Mouse (Mus musculus) hindbrain, embryonic 11.5 days (tissue): ENCODE data around the gene Rbbp4. TPM values are rescaled to one million over a fixed set of nuclear protein-coding genes. Genes with fewer than 3 reads are reported as not detected.

ENCODE experiments used
- ATAC-seq: fragments of 200-750 bp; cut with Nextera tagmentation; 2 replicates; pipeline ENCODE4 v1.8.0; 2017; ENCODE audit warnings: mild to moderate bottlenecking, moderate TSS enrichment, moderate library complexity; ENCODE audit not compliant: low FRiP score
- DNase-seq: peaks from one replicate; pipeline ENCODE4 v3.0.0-alpha.2; 2015; ENCODE audit warnings: low spot score
- H3K27ac ChIP-seq: fragments of 300-500 bp; sonication (generic); 2 replicates; pipeline ENCODE4 v1.5.1; 2014; ENCODE audit warnings: mild to moderate bottlenecking, low read depth, low read length
- H3K27me3 ChIP-seq: fragments of 300-500 bp; sonication (generic); 2 replicates; pipeline ENCODE4 v1.6.1; 2014; ENCODE audit warnings: mild to moderate bottlenecking, low read length, moderate library complexity, mixed read lengths; ENCODE audit not compliant: control insufficient read depth, insufficient read depth
- H3K36me3 ChIP-seq: fragments of 300-500 bp; sonication (generic); 2 replicates; pipeline ENCODE4 v1.6.1; 2014; ENCODE audit warnings: mild to moderate bottlenecking, low read length, moderate library complexity, mixed read lengths; ENCODE audit not compliant: control insufficient read depth, insufficient read depth
- H3K4me1 ChIP-seq: fragments of 300-500 bp; sonication (generic); replicated peaks from 2 replicates; pipeline ENCODE4 v1.6.1; 2014; ENCODE audit warnings: low read length, mixed read lengths; ENCODE audit not compliant: control insufficient read depth, insufficient read depth
- H3K4me2 ChIP-seq: fragments of 300-500 bp; sonication (generic); replicated peaks from 2 replicates; pipeline ENCODE4 v1.6.1; 2014; ENCODE audit warnings: mild to moderate bottlenecking, low read depth, low read length
- H3K4me3 ChIP-seq: fragments of 300-500 bp; sonication (generic); 2 replicates; pipeline ENCODE4 v1.5.1; 2014; ENCODE audit warnings: low read depth, low read length
- H3K9ac ChIP-seq: fragments of 300-500 bp; sonication (generic); 2 replicates; pipeline ENCODE4 v1.6.1; 2014; ENCODE audit warnings: low read depth, low read length
- H3K9me3 ChIP-seq: fragments of 300-500 bp; sonication (generic); 2 replicates; pipeline ENCODE4 v1.6.1; 2016; ENCODE audit warnings: low read length; ENCODE audit not compliant: control insufficient read depth
- WGBS: fragments of 180-500 bp; shearing (Covaris S2); extraction: QIAGEN DNeasy Blood & Tissue Kit; methylation state at CpG from one replicate; pipeline ENCODE4 v1.1.7; 2014; 5-methylcytosine and 5-hydroxymethylcytosine counted together
- polyA plus RNA-seq: library from polyadenylated mRNA; unstranded; fragments of >200 nt; fragmentation: Nextera tagmentation; extraction: Ambion mirVana; gene quantifications from 2 replicates; pipeline ENCODE4 v1.2.1, GENCODE M21; 2014

Gene Rbbp4
- polyA plus RNA-seq, 1 experiment from 2014 or later: 518 TPM

- H3K4me2 ChIP-seq: peak overlapping the region; percentile 60
- DNase-seq: peak; percentile 73
- under 1% methylated on average over 48 of the region's 68 CpGs for WGBS
- H3K9ac ChIP-seq: peak overlapping the region; percentile 84
- H3K4me3 ChIP-seq: peak overlapping the region; percentile 65
- H3K27ac ChIP-seq: peak overlapping the region; percentile 79
- H3K4me1 ChIP-seq: no peaks in the 10 kb centered on the region
- no peaks in the 10 kb centered on the region; the same call in 1 of the 2 replicates for H3K27me3 ChIP-seq
- ATAC-seq: peak; percentile 59; the same call in 1 of the 2 replicates
- no peaks in the 10 kb centered on the region for H3K9me3 ChIP-seq
- H3K36me3 ChIP-seq: no peaks in the 10 kb centered on the region
Measured at GRCm38 (mm10) chr4:129376961-129377545, 41.9 kb upstream of the Rbbp4 start.

- no peak overlapping the region for H3K4me2 ChIP-seq
Measured at GRCm38 (mm10) chr4:129375821-129376220, 40.7 kb upstream of the Rbbp4 start.

GRCm38 (mm10) chr4:129375000-129375399 is 39.8 kb upstream of the Rbbp4 start:
- no peaks in the 10 kb centered on the region for H3K4me1 ChIP-seq
- DNase-seq (no peak), ATAC-seq (no peak)
- H3K9me3 ChIP-seq: no peaks in the 10 kb centered on the region
- no peaks in the 10 kb centered on the region for H3K36me3 ChIP-seq
- H3K4me2 ChIP-seq: no peak overlapping the region
- H3K9ac ChIP-seq: no peak overlapping the region
- no peak overlapping the region for H3K27ac ChIP-seq
- no peaks in the 10 kb centered on the region; the same call in 1 of the 2 replicates for H3K27me3 ChIP-seq
- no peak overlapping the region for H3K4me3 ChIP-seq
- WGBS: 19% methylated on average over 6 of the region's 6 CpGs

More at GRCm38 (mm10) chr4:129375821-129376220, 40.7 kb upstream of the Rbbp4 start:
- 79% methylated on average over 5 of the region's 5 CpGs for WGBS
- no peaks in the 10 kb centered on the region for H3K9me3 ChIP-seq
- no peak overlapping the region; the same call in 1 of the 2 replicates for H3K4me3 ChIP-seq
- ATAC-seq (no peak), DNase-seq (no peak)
- H3K27ac ChIP-seq: no peak overlapping the region
- H3K27me3 ChIP-seq: no peaks in the 10 kb centered on the region; the same call in 1 of the 2 replicates
- H3K9ac ChIP-seq: no peak overlapping the region
- no peaks in the 10 kb centered on the region for H3K4me1 ChIP-seq
- H3K36me3 ChIP-seq: no peaks in the 10 kb centered on the region

GRCm38 (mm10) chr4:129374219-129374755 is 39.1 kb upstream of the Rbbp4 start:
- no peaks in the 10 kb centered on the region for H3K36me3 ChIP-seq
- no peak overlapping the region for H3K4me2 ChIP-seq
- no peaks in the 10 kb centered on the region for H3K4me1 ChIP-seq
- no peaks in the 10 kb centered on the region; the same call in 1 of the 2 replicates for H3K27me3 ChIP-seq
- H3K27ac ChIP-seq: no peak overlapping the region
- ATAC-seq (no peak), DNase-seq (no peak)
- H3K4me3 ChIP-seq: no peak overlapping the region
- 49% methylated on average over 11 of the region's 11 CpGs for WGBS
- no peak overlapping the region for H3K9ac ChIP-seq
- H3K9me3 ChIP-seq: no peaks in the 10 kb centered on the region

- H3K9ac ChIP-seq: no peak overlapping the region
- no peaks in the 10 kb centered on the region; the same call in 1 of the 2 replicates for H3K27me3 ChIP-seq
- no peaks in the 10 kb centered on the region for H3K9me3 ChIP-seq
- WGBS: 49% methylated on average over 8 of the region's 8 CpGs
- DNase-seq: no peak
- no peaks in the 10 kb centered on the region for H3K4me1 ChIP-seq
- no peak for ATAC-seq
- H3K4me3 ChIP-seq: no peak overlapping the region
- H3K36me3 ChIP-seq: no peaks in the 10 kb centered on the region
- H3K4me2 ChIP-seq: no peak overlapping the region
- no peak overlapping the region for H3K27ac ChIP-seq
Measured at GRCm38 (mm10) chr4:129373202-129373976, 38.2 kb upstream of the Rbbp4 start.

GRCm38 (mm10) chr4:129371391-129371790 is 36.2 kb upstream of the Rbbp4 start:
- H3K9me3 ChIP-seq: no peaks in the 10 kb centered on the region

GRCm38 (mm10) chr4:129365224-129365623 is 30.1 kb upstream of the Rbbp4 start:
- no peak overlapping the region for H3K27ac ChIP-seq
- DNase-seq (no peak), ATAC-seq (no peak)
- H3K36me3 ChIP-seq: no peaks in the 10 kb centered on the region
- no peak overlapping the region for H3K9ac ChIP-seq
- WGBS: 94% methylated on average over 5 of the region's 5 CpGs
- no peaks in the 10 kb centered on the region for H3K9me3 ChIP-seq
- H3K4me2 ChIP-seq: no peak overlapping the region
- H3K4me1 ChIP-seq: no peaks in the 10 kb centered on the region
- no peaks in the 10 kb centered on the region for H3K27me3 ChIP-seq
- no peak overlapping the region for H3K4me3 ChIP-seq

More at GRCm38 (mm10) chr4:129371391-129371790, 36.2 kb upstream of the Rbbp4 start:
- Histone ChIP-seq H3K4me2 (no peak overlapping the region), H3K9ac (no peak overlapping the region), H3K27me3 (no peaks in the 10 kb centered on the region; the same call in 1 of the 2 replicates), H3K27ac (no peak overlapping the region), H3K36me3 (no peaks in the 10 kb centered on the region), H3K4me3 (no peak overlapping the region), H3K4me1 (no peaks in the 10 kb centered on the region)
- no peak for DNase-seq
- WGBS: 93% methylated on average over 3 of the region's 3 CpGs
- ATAC-seq: no peak

- WGBS: 90% methylated on average over 3 of the region's 3 CpGs
- Histone ChIP-seq H3K27ac (no peak overlapping the region), H3K9me3 (no peaks in the 10 kb centered on the region), H3K4me3 (no peak overlapping the region), H3K9ac (no peak overlapping the region), H3K4me2 (no peak overlapping the region), H3K27me3 (no peaks in the 10 kb centered on the region), H3K36me3 (no peaks in the 10 kb centered on the region), H3K4me1 (no peaks in the 10 kb centered on the region)
- no peak for DNase-seq
- no peak for ATAC-seq
Measured at GRCm38 (mm10) chr4:129364379-129364778, 29.2 kb upstream of the Rbbp4 start.
